Mouse (Mus musculus) small intestine, adult 2 months (tissue): Measurements from ENCODE around the gene Eif4g3.

Experiments used
- CTCF ChIP-seq: fragments of 200-500 bp; IDR thresholded peaks from 2 replicates; pipeline ENCODE4 v1.5.1; 2012; ENCODE audit warnings: low read depth, mild to moderate bottlenecking, control low read depth, inconsistent platforms, low read length, moderate library complexity, mixed read lengths; ENCODE audit not compliant: insufficient replicate concordance, insufficient read length; ENCODE audit errors: extremely low read depth
- POLR2A ChIP-seq: fragments of 200-500 bp; IDR thresholded peaks from 2 replicates; pipeline ENCODE4 v1.6.1; 2012; ENCODE audit warnings: low read depth, mild to moderate bottlenecking, control low read depth, inconsistent platforms, low read length, moderate library complexity

DNA sequence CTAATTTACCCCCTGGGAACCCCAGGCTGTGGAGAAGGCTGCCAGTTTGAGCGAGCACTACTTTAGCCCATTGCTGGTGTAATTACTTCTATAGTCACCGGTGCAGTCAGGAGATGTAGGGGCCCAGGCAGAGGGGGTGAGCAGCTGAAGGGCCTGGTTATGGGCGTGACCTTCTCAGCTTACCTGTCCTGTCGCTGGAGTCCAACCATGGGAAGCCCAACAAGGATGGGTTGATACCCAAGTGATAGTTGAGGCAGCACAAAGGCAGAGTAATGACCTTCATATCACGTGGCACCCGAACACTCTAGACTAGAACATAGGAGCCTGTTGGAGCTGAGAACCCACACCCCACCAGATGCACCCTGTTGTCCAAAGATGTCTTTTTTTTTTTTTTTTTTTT is 29.4 kb upstream of the Eif4g3 start:
- TF ChIP-seq CTCF (no peak), POLR2A (no peak)
